Comparison of ENCODE assay signal across 8 mouse cellular contexts in the genomic region with DNA sequence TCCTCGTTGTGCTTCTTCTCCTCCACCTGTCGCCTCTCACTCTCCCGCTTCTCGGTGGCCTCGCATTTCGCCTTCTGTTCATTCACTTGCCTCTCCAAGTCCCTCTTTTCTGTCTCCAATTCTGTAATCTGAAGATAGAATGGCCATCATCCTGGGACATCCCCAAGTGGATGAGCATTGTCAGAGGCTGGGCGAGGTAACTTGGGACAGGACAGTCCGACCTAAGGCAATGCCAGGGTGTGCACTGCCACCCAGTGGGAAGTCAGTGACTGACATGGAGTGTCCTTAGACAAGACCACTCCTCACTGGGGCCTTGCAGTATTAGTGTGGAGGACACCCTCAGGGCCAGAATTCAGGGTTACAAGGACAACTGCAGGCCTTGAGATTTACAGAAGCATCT. TPM values are rescaled to one million over a fixed set of nuclear protein-coding genes. Genes with fewer than 3 reads are reported as not detected.
A peak's percentile ranks its signal among the peaks of the same experiment; 100 is the strongest.
DNase-seq lines count a peak whose midpoint lies in the region; ATAC-seq and TF ChIP-seq lines count a peak whose summit lies in the region.

No protein-coding gene starts in this region.

- TF ChIP-seq POLR2A in lung, adult 2 months (IDR thresholded peaks at IDR 0.05; ENCODE audit: borderline replicate concordance, extremely low read depth, low read depth, low read length): no peak

- H3K4me3 ChIP-seq in forebrain, embryonic 13.5 days: 0 out of 2 replicates have a peak overlapping the region, but pooled peaks have one; percentile 7
- H3K4me3 ChIP-seq in lung, adult 2 months (replicated peaks; ENCODE audit: extremely low read depth, low read depth, low read length): no peak overlapping the region

- peak; percentile 78 for DNase-seq in adrenal gland, postnatal 10 days
- DNase-seq in heart, postnatal 4 days: peak; percentile 75
- DNase-seq in layer of hippocampus, adult 9-10 months (ENCODE audit: low spot score): peak; percentile 50
- peak; percentile 51 for DNase-seq in lung, adult 2 months
- DNase-seq in thymus, postnatal 10 days (ENCODE audit: low spot score in 2 of 2): peak; percentile 9 to 42

- TF ChIP-seq CTCF in lung, adult 2 months (IDR thresholded peaks at IDR 0.05; ENCODE audit: insufficient read depth, low read length): peak; percentile 91

- peaks cover 26% of the 10 kb centered on the region for H3K36me3 ChIP-seq in forebrain, embryonic 13.5 days (ENCODE audit: poor library complexity, severe bottlenecking)

- no peak overlapping the region for H3K27ac ChIP-seq in forebrain, embryonic 13.5 days

- 0 out of 2 replicates have a peak, but pooled peaks cover 3% of the 10 kb centered on the region for H3K27me3 ChIP-seq in forebrain, embryonic 13.5 days

- peak; percentile 54 for ATAC-seq in CD4-positive, CD25-positive, alpha-beta regulatory T cell, adult 4 months
- peak; percentile 71; the same call in 1 of the 2 replicates for ATAC-seq in forebrain, embryonic 13.5 days
- peak; percentile 83 for ATAC-seq in neutrophil, adult 5-6 weeks (ENCODE audit: extremely low read depth, insufficient number of reproducible peaks, low FRiP score, poor library complexity, severe bottlenecking)

- H3K9ac ChIP-seq in forebrain, embryonic 13.5 days: no peak overlapping the region; the same call in 1 of the 2 replicates

- WGBS in forebrain, embryonic 13.5 days: 0% methylated on average over 8 of the region's 8 CpGs
- 6% methylated on average over 8 of the region's 8 CpGs for WGBS in lung, adult 2 months

- H3K9me3 ChIP-seq in forebrain, embryonic 13.5 days (replicated peaks): no peaks in the 10 kb centered on the region

- peak overlapping the region; percentile 47 for H3K4me2 ChIP-seq in forebrain, embryonic 13.5 days

- H3K4me1 ChIP-seq in forebrain, embryonic 13.5 days: peaks cover 6% of the 10 kb centered on the region; the same call in 1 of the 2 replicates
- H3K4me1 ChIP-seq in lung, adult 2 months (ENCODE audit: control insufficient read depth, insufficient read depth, low read length): no peaks in the 10 kb centered on the region

RNA-seq across cellular contexts. Expression of gene Dnali1, which starts 6.5 kb away (rescaled TPM):
- polyA plus RNA-seq in CD4-positive, CD25-positive, alpha-beta regulatory T cell, adult 4 months (2017; shearing (Covaris generic)): not detected
- not detected for total RNA-seq in adrenal gland, postnatal 10 days (2021)
- 0.52 and 1.2 TPM in 2 replicates for polyA plus RNA-seq in forebrain, embryonic 13.5 days (2015; fragmentation: Nextera tagmentation; extraction: Ambion mirVana)
- not detected for total RNA-seq in heart, postnatal 4 days (2021)
- polyA plus RNA-seq in lung, adult 2 months (2012; rRNA removed): 14.9 and 15.8 TPM in 2 replicates
- total RNA-seq in neutrophil, adult 5-6 weeks (2017): 0.23 and 0.49 TPM in 2 replicates

RNA-seq across cellular contexts. Expression of gene Snip1, which starts 7.4 kb away (rescaled TPM):
- 1 to 10 TPM; 5.1 to 8.8 TPM for polyA plus RNA-seq in CD4-positive, CD25-positive, alpha-beta regulatory T cell, adult 4 months (2017; shearing (Covaris generic))
- 10 to 100 TPM; 15.5 to 16.7 TPM for total RNA-seq in adrenal gland, postnatal 10 days (2021)
- polyA plus RNA-seq in forebrain, embryonic 13.5 days (2015; fragmentation: Nextera tagmentation; extraction: Ambion mirVana): 27.1 and 29.1 TPM in 2 replicates
- 10 to 100 TPM; 11.6 to 13.7 TPM for total RNA-seq in heart, postnatal 4 days (2021)
- 7.8 and 8.8 TPM in 2 replicates for polyA plus RNA-seq in lung, adult 2 months (2012; rRNA removed)
- 26.2 and 30.0 TPM in 2 replicates for total RNA-seq in neutrophil, adult 5-6 weeks (2017)

RNA-seq across cellular contexts. Expression of gene Meaf6, which starts 25.9 kb away (rescaled TPM):
- 10 to 100 TPM; 56.7 to 74.8 TPM for polyA plus RNA-seq in CD4-positive, CD25-positive, alpha-beta regulatory T cell, adult 4 months (2017; shearing (Covaris generic))
- 10 to 100 TPM; 23.8 to 36.0 TPM for total RNA-seq in adrenal gland, postnatal 10 days (2021)
- polyA plus RNA-seq in forebrain, embryonic 13.5 days (2015; fragmentation: Nextera tagmentation; extraction: Ambion mirVana): 146 and 148 TPM in 2 replicates
- 10 to 100 TPM; 38.3 to 40.8 TPM for total RNA-seq in heart, postnatal 4 days (2021)
- 9.5 and 14.2 TPM in 2 replicates for polyA plus RNA-seq in lung, adult 2 months (2012; rRNA removed)
- 23.8 and 38.1 TPM in 2 replicates for total RNA-seq in neutrophil, adult 5-6 weeks (2017)

RNA-seq across cellular contexts. Expression of gene Gnl2, which starts 42.6 kb away (rescaled TPM):
- 10 to 100 TPM; 72.3 to 96.7 TPM for polyA plus RNA-seq in CD4-positive, CD25-positive, alpha-beta regulatory T cell, adult 4 months (2017; shearing (Covaris generic))
- total RNA-seq in adrenal gland, postnatal 10 days (2021): 10 to 100 TPM; 51.9 to 55.5 TPM
- 83.2 and 90.8 TPM in 2 replicates for polyA plus RNA-seq in forebrain, embryonic 13.5 days (2015; fragmentation: Nextera tagmentation; extraction: Ambion mirVana)
- 10 to 100 TPM; 39.9 to 44.3 TPM for total RNA-seq in heart, postnatal 4 days (2021)
- 13.7 and 21.5 TPM in 2 replicates for polyA plus RNA-seq in lung, adult 2 months (2012; rRNA removed)
- total RNA-seq in neutrophil, adult 5-6 weeks (2017): 84.1 and 99.5 TPM in 2 replicates

Comparison
In these comparisons a context has a peak if more than half of its experiments do, and no peak if none do; other contexts are left out.
1. DNase-seq: peak in every context shown above with its lines; median percentile 78 in adrenal gland, postnatal 10 days; 75 in heart, postnatal 4 days; 51 in lung, adult 2 months; 50 in layer of hippocampus, adult 9-10 months; 26 in thymus, postnatal 10 days.